Mouse (Mus musculus) spleen, embryonic (tissue): Measurements from ENCODE around the gene Dcn.

Source experiments
- CTCF ChIA-PET: fragments of 350-600 bp; sonication (Branson Sonifier 250); formaldehyde crosslinking; loops from one replicate; lab custom pipeline; 2022; lab: Charles Lee

Dcn gene

GRCm38 (mm10) chr10:97547740-97548139 lies 68.3 kb downstream of the Dcn start:
- CTCF ChIA-PET = no interaction called here

- CTCF ChIA-PET = no interaction called here
Measured at GRCm38 (mm10) chr10:97564957-97565856, 85.8 kb downstream of the Dcn start, which contains the start of gene Lum. Gene Lum, plus strand, starts transcription at chr10:97565128.

GRCm38 (mm10) chr10:97567489-97568135 lies 88.2 kb downstream of the Dcn start:
- CTCF ChIA-PET = no interaction called here
